Mouse (Mus musculus) testis, adult 10 weeks (tissue): Measurements from ENCODE around the gene 1700092M07Rik. TPM values are rescaled to one million over a fixed set of nuclear protein-coding genes. Genes with fewer than 3 reads are reported as not detected.

Experiments
- polyA plus RNA-seq: library from polyadenylated mRNA; stranded (reverse); fragments of 350-450 nt; fragmentation: Illumina TruSeq; extraction: RNeasy Lipid Tissue Mini Kit (QIAGEN cat#74804); gene quantifications from one replicate; pipeline ENCODE4 v1.2.3, GENCODE M21; 2014; ENCODE audit warnings: low read depth, low replicate concordance

The 1700092M07Rik gene
- polyA plus RNA-seq: 11.7 TPM

GRCm38 (mm10) chr19:8740603-8741002, at the start of gene 1700092M07Rik:
1700092M07Rik (plus strand) TSS chr19:8740718.

GRCm38 (mm10) chr19:8722907-8723573, 17.5 kb upstream of the 1700092M07Rik start, which contains the start of gene Slc3a2:
Slc3a2 (minus strand) TSS chr19:8723369.

GRCm38 (mm10) chr19:8735389-8736159, 4.9 kb upstream of the 1700092M07Rik start, which contains the start of gene Wdr74:
Wdr74 (plus strand) TSS chr19:8735827.

GRCm38 (mm10) chr19:8741243-8741869, 838 bp downstream of the 1700092M07Rik start, which contains the start of gene Stx5a:
Stx5a (plus strand) TSS chr19:8741413.

GRCm38 (mm10) chr19:8756635-8757387, 16.3 kb downstream of the 1700092M07Rik start, which contains the start of gene Nxf1:
Nxf1 (plus strand) TSS chr19:8757073.

GRCm38 (mm10) chr19:8770567-8771270, 30.2 kb downstream of the 1700092M07Rik start, which contains the start of gene Tmem223:
Tmem223 (plus strand) TSS chr19:8770996.

GRCm38 (mm10) chr19:8774086-8774835, 33.7 kb downstream of the 1700092M07Rik start, which contains the start of gene Tmem179b:
Tmem179b (minus strand) TSS chr19:8774467.

GRCm38 (mm10) chr19:8786008-8786781, 45.7 kb downstream of the 1700092M07Rik start, which contains the start of gene Taf6l:
Taf6l (minus strand) TSS chr19:8786417.

Other genes starting within 250 kb of the 1700092M07Rik start
- gene Slc22a8, start 149.5 kb upstream of the 1700092M07Rik start, polyA plus RNA-seq: not detected
- gene Slc22a6, start 122.7 kb upstream of the 1700092M07Rik start, polyA plus RNA-seq: not detected
- not detected for gene Chrm1, start 76.9 kb upstream of the 1700092M07Rik start, polyA plus RNA-seq
- gene Slc3a2, start 17.3 kb upstream of the 1700092M07Rik start, polyA plus RNA-seq: 109 TPM
- 12.8 TPM for gene Wdr74, start 4.9 kb upstream of the 1700092M07Rik start, polyA plus RNA-seq
- 48.6 TPM for gene Stx5a, start 695 bp downstream of the 1700092M07Rik start, polyA plus RNA-seq
- 182 TPM for gene Nxf1, start 16.4 kb downstream of the 1700092M07Rik start, polyA plus RNA-seq
- gene Tmem223, start 30.3 kb downstream of the 1700092M07Rik start, polyA plus RNA-seq: 4.5 TPM
- 14.4 TPM for gene Tmem179b, start 33.7 kb downstream of the 1700092M07Rik start, polyA plus RNA-seq
- 3.2 TPM for gene Taf6l, start 45.7 kb downstream of the 1700092M07Rik start, polyA plus RNA-seq
- gene Polr2g, start 57.9 kb downstream of the 1700092M07Rik start, polyA plus RNA-seq: 51.5 TPM
- gene Zbtb3, start 61.8 kb downstream of the 1700092M07Rik start, polyA plus RNA-seq: 5.3 TPM
- 14.5 TPM for gene Ttc9c, start 78.6 kb downstream of the 1700092M07Rik start, polyA plus RNA-seq
- 45.8 TPM for gene Hnrnpul2, start 79.3 kb downstream of the 1700092M07Rik start, polyA plus RNA-seq
- 0.76 TPM for gene AC129217.1, start 89.1 kb downstream of the 1700092M07Rik start, polyA plus RNA-seq
- gene Bscl2, start 96.7 kb downstream of the 1700092M07Rik start, polyA plus RNA-seq: 360 TPM
- 0.53 TPM for gene Gng3, start 98.5 kb downstream of the 1700092M07Rik start, polyA plus RNA-seq
- 0.56 TPM for gene Lrrn4cl, start 110.0 kb downstream of the 1700092M07Rik start, polyA plus RNA-seq
- 23.5 TPM for gene Ubxn1, start 130.8 kb downstream of the 1700092M07Rik start, polyA plus RNA-seq
- gene Uqcc3, start 140.2 kb downstream of the 1700092M07Rik start, polyA plus RNA-seq: 2.4 TPM
- 107 TPM for gene Lbhd1, start 143.0 kb downstream of the 1700092M07Rik start, polyA plus RNA-seq
- not detected for gene Gm49403, start 143.2 kb downstream of the 1700092M07Rik start, polyA plus RNA-seq
- gene 1810009A15Rik, start 148.1 kb downstream of the 1700092M07Rik start, polyA plus RNA-seq: 35.7 TPM
- not detected for gene Gm49416, start 148.2 kb downstream of the 1700092M07Rik start, polyA plus RNA-seq
- gene Ints5, start 152.3 kb downstream of the 1700092M07Rik start, polyA plus RNA-seq: 0.32 TPM
- 30.6 TPM for gene Ganab, start 157.4 kb downstream of the 1700092M07Rik start, polyA plus RNA-seq
- gene B3gat3, start 179.7 kb downstream of the 1700092M07Rik start, polyA plus RNA-seq: 2.5 TPM
- gene Rom1, start 188.6 kb downstream of the 1700092M07Rik start, polyA plus RNA-seq: 1.2 TPM
- 0.77 TPM for gene Eml3, start 188.8 kb downstream of the 1700092M07Rik start, polyA plus RNA-seq
- gene Mta2, start 201.2 kb downstream of the 1700092M07Rik start, polyA plus RNA-seq: 44.3 TPM
- gene Tut1, start 213.1 kb downstream of the 1700092M07Rik start, polyA plus RNA-seq: 7.6 TPM
- 146 TPM for gene Eef1g, start 226.3 kb downstream of the 1700092M07Rik start, polyA plus RNA-seq
- gene Ahnak, start 248.6 kb downstream of the 1700092M07Rik start, polyA plus RNA-seq: 4.2 TPM